Mouse (Mus musculus): Measurements from ENCODE around the gene Tmem132a. TPM values are rescaled to one million over a fixed set of nuclear protein-coding genes. Genes with fewer than 3 reads are reported as not detected.

Gene Tmem132a
- polyA plus RNA-seq, 1 experiment from 2014 or later: 7.1 TPM

- H3K4me3 ChIP-seq (ENCODE audit: low read depth, low read length): no peak overlapping the region
- H3K4me1 ChIP-seq (replicated peaks; ENCODE audit: control insufficient read depth, insufficient read depth, low read length): no peaks in the 10 kb centered on the region
- no peak overlapping the region for H3K27ac ChIP-seq (ENCODE audit: low read depth, low read length)
- no peak for ATAC-seq
- WGBS: 76% methylated on average over 11 of the region's 11 CpGs
- no peaks in the 10 kb centered on the region for H3K27me3 ChIP-seq (replicated peaks; ENCODE audit: control insufficient read depth, insufficient read depth, low read length)
- H3K9ac ChIP-seq (ENCODE audit: low read depth, low read length): no peak overlapping the region
- H3K36me3 ChIP-seq (ENCODE audit: control insufficient read depth, insufficient read depth): no peaks in the 10 kb centered on the region
- no peak for TF ChIP-seq CTCF (IDR thresholded peaks at IDR 0.05; ENCODE audit: low read depth)
- H3K4me2 ChIP-seq (replicated peaks; ENCODE audit: low read depth): no peak overlapping the region
- H3K9me3 ChIP-seq (ENCODE audit: control insufficient read depth): no peaks in the 10 kb centered on the region
Observed at GRCm38 (mm10) chr19:10809428-10810175, 60.1 kb downstream of the Tmem132a start.

GRCm38 (mm10) chr19:10808524-10809233, 61.1 kb downstream of the Tmem132a start:
- no peak overlapping the region for H3K4me2 ChIP-seq (replicated peaks; ENCODE audit: low read depth)
- H3K27ac ChIP-seq (ENCODE audit: low read depth, low read length): no peak overlapping the region
- H3K9ac ChIP-seq (ENCODE audit: low read depth, low read length): no peak overlapping the region
- H3K9me3 ChIP-seq (ENCODE audit: control insufficient read depth): no peaks in the 10 kb centered on the region
- no peak overlapping the region for H3K4me3 ChIP-seq (ENCODE audit: low read depth, low read length)
- no peak for ATAC-seq
- TF ChIP-seq CTCF (IDR thresholded peaks at IDR 0.05; ENCODE audit: low read depth): no peak
- H3K27me3 ChIP-seq (replicated peaks; ENCODE audit: control insufficient read depth, insufficient read depth, low read length): no peaks in the 10 kb centered on the region
- whole genome bisulfite sequencing: 86% methylated on average over 12 of the region's 12 CpGs
- H3K36me3 ChIP-seq (ENCODE audit: control insufficient read depth, insufficient read depth): no peaks in the 10 kb centered on the region
- no peaks in the 10 kb centered on the region for H3K4me1 ChIP-seq (replicated peaks; ENCODE audit: control insufficient read depth, insufficient read depth, low read length)

Other genes with a start within 250 kb of the Tmem132a start
- 7.1 and 8.4 TPM in 2 replicates for gene Vwce, start 235.7 kb downstream of the Tmem132a start, polyA plus RNA-seq (2015; fragmentation: Nextera tagmentation; extraction: Ambion mirVana)
- 5.0 and 24.6 TPM in 2 replicates for gene Pga5, start 191.9 kb downstream of the Tmem132a start, polyA plus RNA-seq (2015; fragmentation: Nextera tagmentation; extraction: Ambion mirVana)
- gene Vps37c, start 181.2 kb downstream of the Tmem132a start, polyA plus RNA-seq (2015; fragmentation: Nextera tagmentation; extraction: Ambion mirVana): 31.3 and 32.2 TPM in 2 replicates
- gene Cd5, start 130.9 kb downstream of the Tmem132a start, polyA plus RNA-seq (2015; fragmentation: Nextera tagmentation; extraction: Ambion mirVana): 0.12 and 0.18 TPM in 2 replicates
- gene Cd6, start 39.9 kb downstream of the Tmem132a start, polyA plus RNA-seq (2015; fragmentation: Nextera tagmentation; extraction: Ambion mirVana): 0.05 TPM in 1 of 2 replicates, not detected in the other
- 0.93 and 0.94 TPM in 2 replicates for gene Slc15a3, start 30.2 kb downstream of the Tmem132a start, polyA plus RNA-seq (2015; fragmentation: Nextera tagmentation; extraction: Ambion mirVana)
- 35.8 and 36.2 TPM in 2 replicates for gene Tmem109, start 12.1 kb upstream of the Tmem132a start, polyA plus RNA-seq (2015; fragmentation: Nextera tagmentation; extraction: Ambion mirVana)
- 20.3 and 24.6 TPM in 2 replicates for gene Prpf19, start 25.3 kb upstream of the Tmem132a start, polyA plus RNA-seq (2015; fragmentation: Nextera tagmentation; extraction: Ambion mirVana)
- not detected in 2 replicates for gene Zp1, start 50.7 kb upstream of the Tmem132a start, polyA plus RNA-seq (2015; fragmentation: Nextera tagmentation; extraction: Ambion mirVana)
- not detected in 2 replicates for gene Ptgdr2, start 67.2 kb upstream of the Tmem132a start, polyA plus RNA-seq (2015; fragmentation: Nextera tagmentation; extraction: Ambion mirVana)
- gene Ccdc86, start 79.3 kb upstream of the Tmem132a start, polyA plus RNA-seq (2015; fragmentation: Nextera tagmentation; extraction: Ambion mirVana): 11.0 and 12.4 TPM in 2 replicates
- 854 and 883 TPM in 2 replicates for gene Ms4a10, start 104.7 kb upstream of the Tmem132a start, polyA plus RNA-seq (2015; fragmentation: Nextera tagmentation; extraction: Ambion mirVana)
- gene Ms4a15, start 123.3 kb upstream of the Tmem132a start, polyA plus RNA-seq (2015; fragmentation: Nextera tagmentation; extraction: Ambion mirVana): 0.34 and 0.44 TPM in 2 replicates
- gene Ms4a18, start 148.1 kb upstream of the Tmem132a start, polyA plus RNA-seq (2015; fragmentation: Nextera tagmentation; extraction: Ambion mirVana): 30.9 and 31.8 TPM in 2 replicates
- gene Ms4a8a, start 211.2 kb upstream of the Tmem132a start, polyA plus RNA-seq (2015; fragmentation: Nextera tagmentation; extraction: Ambion mirVana): 66.9 and 75.7 TPM in 2 replicates

Measured in intestine, postnatal 0 days (tissue).